Mouse (Mus musculus) kidney, postnatal 0 days (tissue): Measurements from ENCODE around the gene Idh2. TPM values are rescaled to one million over a fixed set of nuclear protein-coding genes. Genes with fewer than 3 reads are reported as not detected.

Experiments used
- ATAC-seq: fragments of 200-750 bp; cut with Nextera tagmentation; replicated peaks from 2 replicates; pipeline ENCODE4 v1.8.0; 2017; ENCODE audit warnings: low read depth, moderate number of reproducible peaks, moderate TSS enrichment, moderate library complexity; ENCODE audit not compliant: low FRiP score
- DNase-seq: peaks from one replicate; pipeline ENCODE4 v3.0.0-alpha.2; 2016; ENCODE audit warnings: low spot score
- H3K27ac ChIP-seq: fragments of 300-500 bp; sonication (generic); 2 replicates; pipeline ENCODE4 v1.5.1; 2014; ENCODE audit warnings: mild to moderate bottlenecking
- H3K27me3 ChIP-seq: fragments of 300-500 bp; sonication (generic); 2 replicates; pipeline ENCODE4 v1.6.1; 2014; ENCODE audit warnings: low read length, mixed read lengths; ENCODE audit not compliant: insufficient read depth
- H3K36me3 ChIP-seq: fragments of 300-500 bp; sonication (generic); 2 replicates; pipeline ENCODE4 v1.6.1; 2014; ENCODE audit warnings: low read length, mixed read lengths; ENCODE audit not compliant: insufficient read depth
- H3K4me1 ChIP-seq: fragments of 300-500 bp; sonication (generic); replicated peaks from 2 replicates; pipeline ENCODE4 v1.6.1; 2014; ENCODE audit warnings: antibody characterized with exemption, low read length, mixed read lengths; ENCODE audit not compliant: insufficient read depth
- H3K4me2 ChIP-seq: fragments of 300-500 bp; sonication (generic); 2 replicates; pipeline ENCODE4 v1.6.1; 2014; ENCODE audit warnings: mild to moderate bottlenecking, low read length, moderate library complexity, mixed read lengths
- H3K4me3 ChIP-seq: fragments of 300-500 bp; sonication (generic); replicated peaks from 2 replicates; pipeline ENCODE4 v1.5.1; 2014; ENCODE audit warnings: low read depth, low read length
- H3K9ac ChIP-seq: fragments of 300-500 bp; sonication (generic); 2 replicates; pipeline ENCODE4 v1.6.1; 2014; ENCODE audit warnings: low read depth, low read length
- H3K9me3 ChIP-seq: fragments of 300-500 bp; sonication (generic); replicated peaks from 2 replicates; pipeline ENCODE4 v1.6.1; 2016; ENCODE audit warnings: low read length, inconsistent platforms, mixed read lengths
- CTCF ChIP-seq: IDR thresholded peaks from 2 replicates; pipeline ENCODE4 v1.5.1; 2016; ENCODE audit warnings: antibody characterized with exemption, low read depth, mild to moderate bottlenecking, moderate library complexity
- WGBS: fragments of 180-500 bp; shearing (Covaris S2); extraction: QIAGEN DNeasy Blood & Tissue Kit; methylation state at CpG from one replicate; pipeline ENCODE4 v1.1.7; 2014; 5-methylcytosine and 5-hydroxymethylcytosine counted together
- polyA plus RNA-seq: library from polyadenylated mRNA; unstranded; fragments of >200 nt; fragmentation: Nextera tagmentation; extraction: Ambion mirVana; gene quantifications from 2 replicates; pipeline ENCODE4 v1.2.1, GENCODE M21; 2015

Gene Idh2
- polyA plus RNA-seq, 1 experiment from 2014 or later = 630 TPM

DNA sequence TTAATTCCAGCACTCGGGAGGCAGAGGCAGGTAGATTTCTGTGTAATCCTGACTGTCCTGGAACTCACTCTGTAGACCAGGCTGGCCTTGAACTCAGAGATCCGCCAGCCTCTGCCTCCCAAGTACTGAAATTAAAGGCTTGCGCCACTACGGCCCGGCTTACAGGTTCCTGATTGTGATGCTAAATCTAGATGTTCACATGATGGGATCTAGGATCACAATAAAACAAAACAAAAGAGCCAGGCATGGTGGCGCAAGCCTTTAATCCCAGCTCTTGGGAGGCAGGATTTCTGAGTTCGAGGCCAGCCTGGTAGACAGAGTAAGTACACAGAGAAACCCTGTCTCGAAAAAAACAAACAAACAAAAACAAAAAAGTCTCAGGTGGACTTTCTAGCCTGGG is 37.6 kb upstream of the Idh2 start:
- no peak overlapping the region for H3K9ac ChIP-seq
- 94% methylated on average over 8 of the region's 8 CpGs for WGBS
- H3K9me3 ChIP-seq = no peaks in the 10 kb centered on the region
- H3K27ac ChIP-seq = no peak overlapping the region
- peaks cover 6% of the 10 kb centered on the region; the same call in 1 of the 2 replicates for H3K4me1 ChIP-seq
- no peak for TF ChIP-seq CTCF
- ATAC-seq = no peak
- DNase-seq = no peak
- no peaks in the 10 kb centered on the region for H3K27me3 ChIP-seq
- no peaks in the 10 kb centered on the region for H3K36me3 ChIP-seq
- H3K4me3 ChIP-seq = no peak overlapping the region
- no peak overlapping the region for H3K4me2 ChIP-seq

DNA sequence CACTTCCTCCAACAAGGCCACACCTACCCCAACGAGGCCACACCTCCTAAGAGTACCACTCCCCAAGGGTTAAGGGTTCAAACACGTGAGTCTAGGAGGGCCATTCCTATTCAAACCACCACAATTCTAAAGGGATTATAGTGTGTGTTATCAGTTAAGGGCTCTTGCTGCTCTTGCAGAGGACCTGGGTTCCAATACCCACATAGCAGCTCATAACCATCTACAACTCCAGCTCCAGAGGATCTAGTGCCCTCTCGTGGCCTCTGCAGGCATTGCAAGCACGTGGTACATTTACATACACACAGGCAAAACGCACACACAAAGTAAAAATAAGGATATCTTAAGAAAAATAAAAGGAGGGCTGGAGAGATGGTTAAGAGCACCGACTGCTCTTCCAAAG is 37.0 kb upstream of the Idh2 start:
- no peaks in the 10 kb centered on the region for H3K27me3 ChIP-seq
- H3K27ac ChIP-seq = no peak overlapping the region
- H3K36me3 ChIP-seq = no peaks in the 10 kb centered on the region
- no peaks in the 10 kb centered on the region for H3K9me3 ChIP-seq
- WGBS = 72% methylated on average over 6 of the region's 6 CpGs
- no peak for DNase-seq
- H3K4me2 ChIP-seq = no peak overlapping the region
- no peak overlapping the region for H3K9ac ChIP-seq
- H3K4me1 ChIP-seq = peaks cover 6% of the 10 kb centered on the region; the same call in 1 of the 2 replicates
- H3K4me3 ChIP-seq = no peak overlapping the region
- peak; percentile 62 for TF ChIP-seq CTCF
- ATAC-seq = no peak

DNA sequence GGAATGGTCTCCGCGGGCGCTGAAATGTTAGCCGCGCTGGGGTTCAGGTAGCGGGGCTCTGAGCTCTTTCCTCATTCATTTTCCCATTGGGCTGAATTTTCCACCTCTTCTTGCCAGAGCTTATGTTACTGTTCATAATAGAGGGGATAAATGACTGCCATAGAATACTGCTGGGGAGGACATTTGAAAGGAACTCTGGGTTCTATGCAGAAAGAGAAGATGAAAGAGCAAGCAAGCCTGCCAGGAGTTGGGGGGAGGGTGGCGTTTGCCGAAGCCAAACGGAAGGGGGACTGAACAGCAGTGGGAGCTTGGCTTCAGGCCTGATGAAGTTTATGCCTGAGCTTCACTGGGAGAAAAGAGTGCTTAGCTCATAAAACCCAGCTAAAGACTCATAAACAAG is 34.2 kb upstream of the Idh2 start:
- Histone ChIP-seq H3K4me2 (no peak overlapping the region), H3K36me3 (no peaks in the 10 kb centered on the region), H3K4me3 (no peak overlapping the region), H3K9me3 (no peaks in the 10 kb centered on the region), H3K9ac (no peak overlapping the region), H3K4me1 (no peaks in the 10 kb centered on the region), H3K27me3 (no peaks in the 10 kb centered on the region), H3K27ac (no peak overlapping the region)
- TF ChIP-seq CTCF = no peak
- ATAC-seq = no peak
- peak; percentile 64 for DNase-seq
- 43% methylated on average over 9 of the region's 9 CpGs for WGBS

DNA sequence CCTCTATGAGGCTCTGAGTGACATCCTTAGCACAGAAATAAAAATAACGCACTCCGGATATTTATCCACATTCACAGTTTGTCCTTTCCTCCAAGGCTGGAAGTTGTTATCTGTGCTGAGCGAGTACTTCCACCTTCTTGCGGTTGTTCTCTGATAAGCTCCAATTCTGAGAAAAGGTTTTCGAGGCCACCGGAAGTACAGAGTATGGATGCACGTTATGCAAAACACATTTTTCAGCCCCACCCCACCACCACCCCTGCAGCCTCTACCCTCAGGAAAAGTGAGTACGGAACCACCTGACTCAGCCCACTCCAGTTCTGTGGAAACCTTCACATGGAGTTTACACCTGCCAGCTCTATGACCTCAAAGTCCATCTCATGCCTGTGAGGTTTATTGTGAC is 30.9 kb upstream of the Idh2 start:
- Histone ChIP-seq H3K9ac (no peak overlapping the region), H3K27ac (no peak overlapping the region), H3K4me3 (no peak overlapping the region), H3K4me1 (0 out of 2 replicates have a peak, but pooled peaks cover 6% of the 10 kb centered on the region), H3K27me3 (no peaks in the 10 kb centered on the region), H3K36me3 (no peaks in the 10 kb centered on the region), H3K4me2 (no peak overlapping the region), H3K9me3 (no peaks in the 10 kb centered on the region)
- no peak for DNase-seq
- no peak for TF ChIP-seq CTCF
- WGBS = 83% methylated on average over 8 of the region's 8 CpGs
- no peak for ATAC-seq

DNA sequence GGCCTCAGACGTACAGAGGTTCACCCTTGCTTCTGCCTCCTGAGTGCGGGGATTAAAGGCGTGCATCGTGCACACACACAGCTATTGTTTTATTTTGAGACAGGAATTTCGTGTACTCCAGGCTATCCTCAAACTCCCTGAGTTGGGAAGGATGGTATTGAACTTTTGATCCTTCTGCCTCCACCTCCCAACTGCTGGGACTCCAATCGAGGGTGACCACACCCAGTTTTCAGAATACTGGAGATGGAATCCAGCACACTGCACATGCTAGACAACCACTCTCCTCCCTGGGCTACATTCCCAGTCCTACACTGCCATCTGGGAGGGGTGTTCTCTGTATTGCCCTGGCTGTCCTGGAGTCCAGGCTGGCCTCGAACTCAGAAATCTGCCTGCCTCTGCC is 29.5 kb upstream of the Idh2 start:
- WGBS = 90% methylated on average over 7 of the region's 7 CpGs
- Histone ChIP-seq H3K27ac (no peak overlapping the region), H3K4me3 (no peak overlapping the region), H3K4me2 (no peak overlapping the region), H3K9ac (no peak overlapping the region), H3K4me1 (0 out of 2 replicates have a peak, but pooled peaks cover 6% of the 10 kb centered on the region), H3K9me3 (no peaks in the 10 kb centered on the region), H3K36me3 (no peaks in the 10 kb centered on the region), H3K27me3 (no peaks in the 10 kb centered on the region)
- ATAC-seq (no peak), DNase-seq (no peak)
- TF ChIP-seq CTCF = no peak

DNA sequence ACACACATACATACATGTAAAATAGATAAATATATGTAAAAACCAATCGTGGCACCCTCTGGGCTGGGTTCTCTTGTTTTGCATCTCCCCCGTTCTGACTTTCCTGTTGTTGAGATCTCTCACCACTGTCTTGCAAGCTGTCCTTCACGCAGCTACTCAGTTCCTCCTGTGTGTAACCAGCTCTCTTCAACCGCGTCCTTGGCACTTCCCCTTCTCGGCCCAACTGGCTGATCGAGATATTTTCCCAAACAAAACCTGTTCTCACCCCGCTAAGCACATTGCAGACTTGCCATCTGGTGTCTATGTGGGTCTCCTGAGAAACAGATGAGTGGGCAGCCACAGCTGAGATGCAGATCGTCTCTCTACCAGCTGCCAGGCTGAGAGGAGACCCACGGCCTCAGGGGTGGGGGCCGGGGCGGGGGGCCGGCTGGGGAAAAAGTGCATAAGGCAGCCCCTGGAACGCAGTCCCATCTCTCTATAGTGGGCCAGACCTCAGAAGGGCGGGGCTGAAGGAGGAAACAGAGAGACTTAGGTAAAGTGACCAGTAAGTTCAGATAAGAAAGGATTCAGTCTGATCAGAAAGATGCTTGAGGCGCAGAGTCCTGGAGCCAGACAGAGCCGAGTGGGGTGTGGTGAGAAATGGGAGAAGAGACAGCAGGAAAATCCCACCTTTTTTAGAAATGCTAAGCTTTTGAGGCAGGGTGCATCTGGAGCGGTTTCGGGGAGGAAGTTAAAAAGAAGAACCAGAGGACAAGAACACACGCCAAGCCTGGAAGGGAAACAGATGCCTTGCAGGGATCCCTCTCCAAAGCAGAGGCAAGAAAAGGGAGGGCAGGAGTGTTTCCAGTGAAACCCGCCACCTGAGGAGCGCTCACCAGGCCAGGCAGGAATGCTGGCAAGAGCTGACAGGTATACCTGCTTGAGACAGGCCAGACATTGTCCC is 28.4 kb upstream of the Idh2 start:
- H3K9me3 ChIP-seq = no peaks in the 10 kb centered on the region
- no peaks in the 10 kb centered on the region for H3K36me3 ChIP-seq
- H3K4me3 ChIP-seq = no peak overlapping the region
- 38% methylated on average over 22 of the region's 22 CpGs for WGBS
- H3K27me3 ChIP-seq = no peaks in the 10 kb centered on the region
- ATAC-seq (no peak), DNase-seq (no peak)
- TF ChIP-seq CTCF = no peak
- H3K9ac ChIP-seq = 0 out of 2 replicates have a peak overlapping the region, but pooled peaks have one; percentile 8
- no peak overlapping the region for H3K27ac ChIP-seq
- no peak overlapping the region for H3K4me2 ChIP-seq
- 0 out of 2 replicates have a peak, but pooled peaks cover 6% of the 10 kb centered on the region for H3K4me1 ChIP-seq
